Mouse (Mus musculus) embryonic facial prominence, embryonic 12.5 days (tissue): ENCODE measurements around the gene Vezf1. TPM values are rescaled to one million over a fixed set of nuclear protein-coding genes. Genes with fewer than 3 reads are reported as not detected.
A peak's percentile ranks its signal among the peaks of the same experiment; 100 is the strongest.

ENCODE experiments used
- ATAC-seq: fragments of 200-750 bp; cut with Nextera tagmentation; 2 replicates; pipeline ENCODE4 v1.8.0; 2017; ENCODE audit not compliant: insufficient number of reproducible peaks, insufficient read depth, low FRiP score, low TSS enrichment
- H3K27ac ChIP-seq: fragments of 300-500 bp; sonication (generic); 2 replicates; pipeline ENCODE4 v1.5.1; 2016; ENCODE audit warnings: mild to moderate bottlenecking
- H3K27me3 ChIP-seq: fragments of 300-500 bp; sonication (generic); 2 replicates; pipeline ENCODE4 v1.6.1; 2016; ENCODE audit warnings: mild to moderate bottlenecking, moderate library complexity
- H3K36me3 ChIP-seq: fragments of 300-500 bp; sonication (generic); 2 replicates; pipeline ENCODE4 v1.6.1; 2016; ENCODE audit warnings: mild to moderate bottlenecking
- H3K4me1 ChIP-seq: fragments of 300-500 bp; sonication (generic); 2 replicates; pipeline ENCODE4 v1.6.1; 2016
- H3K4me2 ChIP-seq: fragments of 300-500 bp; sonication (generic); replicated peaks from 2 replicates; pipeline ENCODE4 v1.6.1; 2016; ENCODE audit warnings: mild to moderate bottlenecking, moderate library complexity
- H3K4me3 ChIP-seq: fragments of 300-500 bp; sonication (generic); 2 replicates; pipeline ENCODE4 v1.5.1; 2016; ENCODE audit warnings: mild to moderate bottlenecking
- H3K9ac ChIP-seq: fragments of 300-500 bp; sonication (generic); 2 replicates; pipeline ENCODE4 v1.6.1; 2016; ENCODE audit warnings: mild to moderate bottlenecking, moderate library complexity
- H3K9me3 ChIP-seq: fragments of 300-500 bp; sonication (generic); 2 replicates; pipeline ENCODE4 v1.6.1; 2016; ENCODE audit warnings: mild to moderate bottlenecking, moderate library complexity
- WGBS: fragments of 180-500 bp; shearing (Covaris S2); methylation state at CpG from one replicate; pipeline ENCODE4 v1.1.7; 2016; 5-methylcytosine and 5-hydroxymethylcytosine counted together
- polyA plus RNA-seq: library from polyadenylated mRNA; unstranded; fragments of >200 nt; fragmentation: Nextera tagmentation; extraction: Ambion mirVana; gene quantifications from 2 replicates; pipeline ENCODE4 v1.2.1, GENCODE M21; 2016

Vezf1 gene
- polyA plus RNA-seq, 1 experiment from 2014 or later = 59.8 TPM

DNA sequence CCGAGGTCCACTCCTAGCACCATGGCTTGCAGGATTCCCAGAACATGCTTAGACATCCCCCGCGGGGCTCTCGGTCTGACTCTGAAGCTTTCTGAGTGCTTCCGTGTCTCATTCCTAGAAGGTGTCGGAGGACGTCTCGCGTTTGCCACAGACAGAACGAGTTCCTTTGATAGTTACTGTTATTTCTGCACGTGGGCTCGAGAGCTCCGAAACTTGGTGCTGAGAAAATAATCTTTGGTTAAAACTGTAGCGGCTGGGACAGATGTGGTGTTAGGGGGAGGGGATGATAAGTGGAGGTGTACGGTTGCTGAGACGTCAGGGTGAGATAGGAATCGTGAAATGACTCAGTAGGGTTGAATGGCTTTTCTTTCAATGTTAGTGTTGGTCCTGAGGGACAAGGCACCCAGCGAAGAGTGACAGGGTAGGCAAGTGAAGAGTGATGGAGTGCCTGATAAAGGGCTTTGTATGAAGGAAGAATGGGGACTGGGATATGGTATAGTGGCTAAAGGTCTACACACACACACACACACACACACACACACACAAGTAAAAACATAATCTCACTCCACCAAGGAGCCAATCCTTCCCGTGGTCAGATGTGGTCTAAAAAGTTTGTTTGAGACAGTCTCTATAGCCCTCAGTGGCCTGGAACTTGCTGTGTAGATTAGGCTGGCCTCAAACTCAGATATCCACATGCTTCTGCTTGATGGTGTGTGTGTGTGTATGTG, 35.3 kb downstream of the Vezf1 start:
- H3K4me2 ChIP-seq = no peak overlapping the region
- no peaks in the 10 kb centered on the region for H3K36me3 ChIP-seq
- 90% methylated on average over 19 of the region's 19 CpGs for WGBS
- no peak overlapping the region for H3K4me3 ChIP-seq
- no peak overlapping the region for H3K27ac ChIP-seq
- no peak overlapping the region for H3K9ac ChIP-seq
- ATAC-seq = no peak
- no peaks in the 10 kb centered on the region for H3K9me3 ChIP-seq
- H3K4me1 ChIP-seq = peaks cover 23% of the 10 kb centered on the region
- no peaks in the 10 kb centered on the region for H3K27me3 ChIP-seq

DNA sequence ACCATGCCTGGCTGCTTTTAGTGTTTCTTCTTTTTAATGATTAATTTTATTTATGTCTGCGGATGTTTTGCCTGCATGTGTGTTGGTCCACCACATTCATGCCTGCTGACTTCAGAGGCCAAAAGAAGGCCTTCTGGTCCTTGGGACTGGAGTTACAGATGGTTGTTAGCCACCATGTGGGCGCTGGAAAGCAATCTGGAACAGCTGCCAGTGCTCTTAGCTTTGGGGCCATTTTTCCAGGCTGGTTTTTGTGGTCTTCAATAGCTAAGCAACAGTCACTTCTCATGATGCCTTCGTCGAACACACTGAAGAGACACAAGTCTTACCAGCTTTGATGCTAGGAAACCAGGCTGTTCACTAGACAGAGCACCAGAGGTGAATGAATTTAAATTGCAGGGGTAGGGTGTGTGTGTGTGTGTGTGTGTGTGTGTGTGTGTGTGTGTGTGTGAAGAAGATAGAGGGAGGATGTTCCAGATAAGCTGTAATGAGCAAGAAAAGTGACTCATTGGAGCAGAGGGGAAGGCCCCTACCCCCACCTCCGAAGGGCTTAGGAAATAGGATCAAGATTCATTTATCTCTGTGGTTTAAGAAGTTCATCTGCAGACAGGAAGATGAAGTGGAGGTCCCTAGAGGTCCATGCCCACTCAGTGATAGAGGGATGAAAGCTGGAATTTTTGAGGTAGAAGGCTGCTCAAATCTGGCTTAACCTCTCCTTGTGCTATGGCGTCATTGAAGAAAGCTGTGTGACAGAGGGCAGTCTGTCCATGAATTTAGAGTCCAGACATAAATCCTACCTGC, 37.6 kb downstream of the Vezf1 start:
- Histone ChIP-seq H3K4me1 (peaks cover 31% of the 10 kb centered on the region), H3K4me2 (no peak overlapping the region), H3K4me3 (no peak overlapping the region), H3K27me3 (no peaks in the 10 kb centered on the region), H3K27ac (no peak overlapping the region), H3K9me3 (no peaks in the 10 kb centered on the region), H3K9ac (no peak overlapping the region), H3K36me3 (no peaks in the 10 kb centered on the region)
- WGBS = 82% methylated on average over 6 of the region's 6 CpGs
- no peak for ATAC-seq

DNA sequence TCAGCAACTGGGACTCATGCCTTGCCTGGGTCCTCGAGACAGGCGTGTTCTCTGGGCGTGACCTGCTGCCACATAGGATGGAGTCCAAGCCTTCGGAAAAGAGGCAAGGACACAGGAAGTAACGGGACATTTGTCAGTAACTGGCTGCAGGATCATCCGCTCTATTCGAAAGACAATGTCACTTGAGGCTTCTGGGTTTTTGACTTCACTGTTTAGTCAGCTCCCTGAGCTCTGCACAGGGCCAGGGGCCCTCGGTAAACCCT, 38.1 kb downstream of the Vezf1 start:
- H3K4me2 ChIP-seq = no peak overlapping the region
- no peak overlapping the region for H3K9ac ChIP-seq
- no peak overlapping the region for H3K27ac ChIP-seq
- no peaks in the 10 kb centered on the region for H3K9me3 ChIP-seq
- no peaks in the 10 kb centered on the region for H3K27me3 ChIP-seq
- ATAC-seq = no peak
- WGBS = 70% methylated on average over 8 of the region's 8 CpGs
- no peaks in the 10 kb centered on the region for H3K36me3 ChIP-seq
- H3K4me1 ChIP-seq = peaks cover 27% of the 10 kb centered on the region
- H3K4me3 ChIP-seq = no peak overlapping the region

- Histone ChIP-seq H3K9me3 (no peaks in the 10 kb centered on the region), H3K4me3 (no peak overlapping the region), H3K4me2 (no peak overlapping the region), H3K4me1 (peaks cover 27% of the 10 kb centered on the region), H3K27ac (no peak overlapping the region), H3K36me3 (no peaks in the 10 kb centered on the region), H3K9ac (no peak overlapping the region), H3K27me3 (no peaks in the 10 kb centered on the region)
- no peak for ATAC-seq
- WGBS = 69% methylated on average over 4 of the region's 4 CpGs
Measured at GRCm38 (mm10) chr11:88107365-88107764, 39.3 kb downstream of the Vezf1 start.

- no peaks in the 10 kb centered on the region for H3K9me3 ChIP-seq
- H3K9ac ChIP-seq = no peak overlapping the region
- H3K4me1 ChIP-seq = peaks cover 45% of the 10 kb centered on the region
- H3K4me3 ChIP-seq = no peak overlapping the region
- no peak overlapping the region for H3K4me2 ChIP-seq
- ATAC-seq = no peak
- H3K27me3 ChIP-seq = no peaks in the 10 kb centered on the region
- H3K27ac ChIP-seq = no peak overlapping the region
- H3K36me3 ChIP-seq = no peaks in the 10 kb centered on the region
- WGBS = 55% methylated on average over 7 of the region's 9 CpGs
Measured at GRCm38 (mm10) chr11:88110031-88110594, 42.0 kb downstream of the Vezf1 start.

GRCm38 (mm10) chr11:88112078-88112477, 44.0 kb downstream of the Vezf1 start:
- no peak for ATAC-seq
- no peaks in the 10 kb centered on the region for H3K9me3 ChIP-seq
- no peaks in the 10 kb centered on the region for H3K36me3 ChIP-seq
- no peaks in the 10 kb centered on the region for H3K27me3 ChIP-seq
- H3K4me1 ChIP-seq = peaks cover 55% of the 10 kb centered on the region
- H3K4me2 ChIP-seq = no peak overlapping the region
- H3K4me3 ChIP-seq = no peak overlapping the region
- no peak overlapping the region; the same call in 1 of the 2 replicates for H3K9ac ChIP-seq
- no peak overlapping the region for H3K27ac ChIP-seq
- WGBS = 59% methylated on average over 13 of the region's 13 CpGs

DNA sequence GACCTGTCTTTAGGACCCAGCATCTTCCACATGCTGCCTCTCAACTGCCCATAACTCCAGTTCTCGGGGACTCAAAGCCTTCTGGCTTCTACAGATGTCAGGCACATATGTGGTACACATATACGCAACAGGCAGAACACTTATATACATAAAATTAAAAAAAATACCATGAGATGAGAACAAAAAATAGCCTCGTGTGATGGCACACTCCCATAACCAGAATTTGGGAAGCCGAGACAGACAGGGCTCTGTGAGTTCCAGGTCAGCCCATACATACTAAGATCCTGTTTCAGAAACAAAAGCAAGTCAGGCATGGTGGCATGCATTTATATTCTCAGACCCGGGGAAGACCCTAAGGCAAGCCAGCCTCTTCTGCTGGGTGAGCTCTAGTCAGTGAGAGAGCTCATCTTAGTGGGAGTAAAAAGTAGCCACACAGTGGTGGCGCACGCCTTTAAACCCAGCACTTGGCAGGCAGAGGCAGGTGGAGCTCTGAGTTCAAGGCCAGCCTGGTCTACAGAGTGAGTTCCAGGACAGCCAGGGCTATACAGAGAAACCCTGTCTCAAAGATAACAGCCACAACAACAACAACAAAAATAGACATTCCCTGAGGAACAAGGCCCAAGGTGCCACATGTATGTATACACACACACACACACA, 44.7 kb downstream of the Vezf1 start:
- Histone ChIP-seq H3K27me3 (no peaks in the 10 kb centered on the region), H3K27ac (no peak overlapping the region), H3K4me3 (no peak overlapping the region), H3K4me1 (peaks cover 55% of the 10 kb centered on the region), H3K36me3 (no peaks in the 10 kb centered on the region), H3K4me2 (no peak overlapping the region), H3K9me3 (no peaks in the 10 kb centered on the region), H3K9ac (no peak overlapping the region)
- 77% methylated on average over 7 of the region's 7 CpGs for WGBS
- ATAC-seq = no peak

GRCm38 (mm10) chr11:88113543-88114271, 45.6 kb downstream of the Vezf1 start:
- ATAC-seq = no peak
- Histone ChIP-seq H3K4me1 (peaks cover 57% of the 10 kb centered on the region), H3K36me3 (no peaks in the 10 kb centered on the region), H3K27ac (peak overlapping the region; percentile 47; the same call in 1 of the 2 replicates), H3K9ac (no peak overlapping the region), H3K4me3 (no peak overlapping the region), H3K9me3 (no peaks in the 10 kb centered on the region), H3K27me3 (no peaks in the 10 kb centered on the region), H3K4me2 (no peak overlapping the region)
- WGBS = 33% methylated on average over 6 of the region's 6 CpGs

GRCm38 (mm10) chr11:88114871-88115301, 46.8 kb downstream of the Vezf1 start:
- Histone ChIP-seq H3K27ac (peak overlapping the region; percentile 7; the same call in 1 of the 2 replicates), H3K27me3 (no peaks in the 10 kb centered on the region), H3K4me1 (peaks cover 62% of the 10 kb centered on the region), H3K9ac (no peak overlapping the region), H3K36me3 (no peaks in the 10 kb centered on the region), H3K4me3 (no peak overlapping the region), H3K9me3 (no peaks in the 10 kb centered on the region), H3K4me2 (peak overlapping the region; percentile 2; the same call in 1 of the 2 replicates)
- no peak for ATAC-seq
- 37% methylated on average over 6 of the region's 8 CpGs for whole genome bisulfite sequencing

- 90% methylated on average over 6 of the region's 6 CpGs for WGBS
Measured at GRCm38 (mm10) chr11:88116568-88116967, 48.5 kb downstream of the Vezf1 start.

More at GRCm38 (mm10) chr11:88116568-88116967, 48.5 kb downstream of the Vezf1 start:
- H3K36me3 ChIP-seq = 0 out of 2 replicates have a peak, but pooled peaks cover 3% of the 10 kb centered on the region
- no peaks in the 10 kb centered on the region for H3K27me3 ChIP-seq
- H3K9me3 ChIP-seq = no peaks in the 10 kb centered on the region
- H3K4me1 ChIP-seq = peaks cover 58% of the 10 kb centered on the region
- ATAC-seq = no peak
- no peak overlapping the region for H3K9ac ChIP-seq
- no peak overlapping the region for H3K4me3 ChIP-seq
- no peak overlapping the region for H3K27ac ChIP-seq
- no peak overlapping the region for H3K4me2 ChIP-seq
